Mouse (Mus musculus) spleen, adult 12 weeks (tissue): Measurements from ENCODE around the gene Lmntd1.

Experiments
- DNase-seq: peaks from one replicate; pipeline ENCODE4 v3.0.0; 2022; ENCODE audit warnings: low spot score

Lmntd1 gene

GRCm38 (mm10) chr6:145604648-145605047 lies 9.5 kb downstream of the Lmntd1 start:
- DNase-seq, result no peak

GRCm38 (mm10) chr6:145604126-145604525 lies 10.0 kb downstream of the Lmntd1 start:
- DNase-seq, result no peak

GRCm38 (mm10) chr6:145598794-145599555 lies 15.1 kb downstream of the Lmntd1 start:
- no peak for DNase-seq

GRCm38 (mm10) chr6:145595905-145596304 lies 18.2 kb downstream of the Lmntd1 start:
- DNase-seq, result no peak

GRCm38 (mm10) chr6:145593991-145594390 lies 20.1 kb downstream of the Lmntd1 start:
- no peak for DNase-seq

- no peak for DNase-seq
These were observed 21.6 kb downstream of the Lmntd1 start for GRCm38 (mm10) chr6:145592531-145592998.

GRCm38 (mm10) chr6:145592036-145592435 lies 22.1 kb downstream of the Lmntd1 start:
- DNase-seq, result no peak

- DNase-seq, result no peak
These were observed 22.5 kb downstream of the Lmntd1 start for GRCm38 (mm10) chr6:145591578-145591977.

GRCm38 (mm10) chr6:145590501-145591293 lies 23.4 kb downstream of the Lmntd1 start:
- no peak for DNase-seq

GRCm38 (mm10) chr6:145585052-145585973 lies 28.8 kb downstream of the Lmntd1 start:
- no peak for DNase-seq

- no peak for DNase-seq
These were observed 32.6 kb downstream of the Lmntd1 start for GRCm38 (mm10) chr6:145581366-145582170.

- no peak for DNase-seq
These were observed 34.4 kb downstream of the Lmntd1 start for GRCm38 (mm10) chr6:145579761-145580160.

- DNase-seq, result no peak
These were observed 35.5 kb downstream of the Lmntd1 start for GRCm38 (mm10) chr6:145578457-145579185.

- DNase-seq, result no peak
These were observed 37.4 kb downstream of the Lmntd1 start for GRCm38 (mm10) chr6:145576762-145577161.

GRCm38 (mm10) chr6:145573250-145574013 lies 40.7 kb downstream of the Lmntd1 start:
- DNase-seq, result no peak

GRCm38 (mm10) chr6:145568701-145569100 lies 45.4 kb downstream of the Lmntd1 start:
- DNase-seq, result no peak

GRCm38 (mm10) chr6:145567832-145568231 lies 46.3 kb downstream of the Lmntd1 start:
- no peak for DNase-seq

GRCm38 (mm10) chr6:145567296-145567695 lies 46.8 kb downstream of the Lmntd1 start:
- DNase-seq, result no peak

- DNase-seq, result no peak
These were observed 48.5 kb downstream of the Lmntd1 start for GRCm38 (mm10) chr6:145565663-145566062.

- DNase-seq, result no peak
These were observed 49.4 kb downstream of the Lmntd1 start for GRCm38 (mm10) chr6:145564671-145565070.
